Mouse (Mus musculus) cerebellum, adult 11 months (tissue): ENCODE data around the gene Lck.
A peak's percentile ranks its signal among the peaks of the same experiment; 100 is the strongest.

ENCODE experiments used
- DNase-seq: peaks from one replicate; pipeline ENCODE4 v3.0.0; 2022

Lck gene

GRCm38 (mm10) chr4:129507434-129508236, 65.8 kb downstream of the Lck start:
- no peak for DNase-seq

- DNase-seq: no peak
Observed at GRCm38 (mm10) chr4:129505511-129505910, 67.9 kb downstream of the Lck start.

DNA sequence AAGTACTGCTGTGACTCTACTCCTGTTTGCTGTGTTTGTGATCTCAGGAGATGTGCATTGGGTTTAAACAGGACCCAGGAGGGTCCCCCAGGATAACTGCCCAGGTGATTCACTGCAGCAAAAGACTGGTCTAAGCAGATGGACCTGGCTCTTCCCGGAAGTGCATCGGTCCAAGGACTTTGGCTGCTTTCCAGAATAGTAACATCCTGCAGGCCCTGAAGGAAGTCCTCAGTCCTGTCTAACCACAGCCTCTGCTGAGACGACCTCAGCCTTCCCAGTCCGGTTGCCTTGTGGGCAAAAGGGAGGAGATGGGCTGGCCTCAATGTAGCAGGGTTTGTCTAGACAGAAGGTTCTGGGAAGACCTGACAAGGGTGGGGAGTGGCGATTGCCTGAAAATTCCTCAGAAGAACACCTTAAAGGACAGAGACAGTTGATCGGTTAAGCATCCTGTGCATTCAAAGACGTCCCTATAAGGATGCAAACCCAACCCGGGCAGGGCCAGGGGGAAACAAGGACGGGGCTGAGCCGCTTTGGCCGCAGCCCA, 70.5 kb downstream of the Lck start:
- no peak for DNase-seq

- no peak for DNase-seq
Observed at GRCm38 (mm10) chr4:129502327-129502888, 71.0 kb downstream of the Lck start.

DNA sequence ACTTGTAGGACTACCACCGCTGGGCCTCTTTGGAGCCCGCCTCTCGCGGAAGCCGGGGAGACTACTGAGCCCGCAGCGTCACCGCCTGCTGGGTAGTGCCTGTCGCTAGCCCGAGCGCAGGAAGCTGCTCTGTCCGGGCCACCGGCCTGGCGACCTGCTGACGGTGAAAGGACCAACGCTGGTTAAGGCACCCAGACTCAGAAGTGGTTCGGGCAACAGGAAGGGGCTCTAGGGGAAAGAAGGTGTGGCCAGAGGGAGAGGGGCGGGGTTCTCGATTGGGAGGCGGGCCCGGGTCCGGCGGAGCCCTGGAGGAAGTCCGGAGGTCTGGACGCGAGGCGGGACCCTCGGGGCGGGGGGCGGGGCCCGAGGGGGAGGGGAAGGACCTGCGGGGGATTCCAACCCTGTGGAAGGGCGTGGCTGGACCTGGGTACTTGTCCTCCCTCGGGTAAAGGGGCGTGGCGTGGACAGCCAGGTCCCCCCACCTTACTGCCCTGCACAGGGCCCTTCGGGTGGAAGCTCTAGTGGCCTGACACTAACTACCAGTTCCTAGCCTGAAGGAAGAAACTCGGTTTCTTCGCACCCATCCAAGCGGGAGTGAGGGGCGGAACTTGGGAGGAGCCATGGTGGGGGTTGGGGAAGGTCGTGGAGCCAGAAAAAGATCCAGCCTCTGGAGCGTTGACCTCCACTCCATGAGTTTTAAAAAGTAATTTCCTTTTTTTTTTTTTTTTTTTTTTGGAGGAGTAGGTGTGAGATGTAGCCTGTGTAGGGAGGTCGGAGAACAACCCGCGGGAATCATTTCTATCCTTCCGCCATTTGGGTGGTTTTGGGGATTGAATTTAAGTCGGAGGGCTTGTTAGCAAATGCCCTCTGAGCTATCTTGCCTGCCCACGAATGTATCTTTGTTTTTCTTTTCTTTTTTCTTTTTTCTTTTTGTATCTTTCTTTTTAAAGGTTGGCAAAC, 72.6 kb downstream of the Lck start:
- DNase-seq: peak; percentile 27

- no peak for DNase-seq
Observed at GRCm38 (mm10) chr4:129500017-129500416, 73.4 kb downstream of the Lck start.

GRCm38 (mm10) chr4:129498941-129499340, 74.5 kb downstream of the Lck start:
- no peak for DNase-seq
